Mouse (Mus musculus) brain, embryonic 14.5 days (tissue): ENCODE measurements at regions not wholly inside any gene's neighbourhood (a gene's known extent, or its start where the extent isn't known, plus 50 kb on each side); places are given as distances from the start of the nearest gene placed in this dataset.

Source experiments
- DNase-seq: peaks from one replicate; pipeline ENCODE4 v3.0.0-alpha.2; 2011; ENCODE audit warnings: low read depth
- CTCF ChIP-seq: fragments of 200-500 bp; IDR thresholded peaks from 2 replicates; pipeline ENCODE4 v1.5.1; 2012; ENCODE audit warnings: inconsistent platforms, mild to moderate bottlenecking, moderate library complexity, borderline replicate concordance; ENCODE audit not compliant: insufficient read depth, insufficient read length; ENCODE audit errors: extremely low read depth
- POLR2A ChIP-seq: fragments of 200-500 bp; IDR thresholded peaks from 2 replicates; pipeline ENCODE4 v1.6.1; 2012; ENCODE audit warnings: mild to moderate bottlenecking, inconsistent platforms, borderline replicate concordance; ENCODE audit not compliant: poor library complexity, insufficient read depth, insufficient read length, severe bottlenecking; ENCODE audit errors: extremely low read depth

DNA sequence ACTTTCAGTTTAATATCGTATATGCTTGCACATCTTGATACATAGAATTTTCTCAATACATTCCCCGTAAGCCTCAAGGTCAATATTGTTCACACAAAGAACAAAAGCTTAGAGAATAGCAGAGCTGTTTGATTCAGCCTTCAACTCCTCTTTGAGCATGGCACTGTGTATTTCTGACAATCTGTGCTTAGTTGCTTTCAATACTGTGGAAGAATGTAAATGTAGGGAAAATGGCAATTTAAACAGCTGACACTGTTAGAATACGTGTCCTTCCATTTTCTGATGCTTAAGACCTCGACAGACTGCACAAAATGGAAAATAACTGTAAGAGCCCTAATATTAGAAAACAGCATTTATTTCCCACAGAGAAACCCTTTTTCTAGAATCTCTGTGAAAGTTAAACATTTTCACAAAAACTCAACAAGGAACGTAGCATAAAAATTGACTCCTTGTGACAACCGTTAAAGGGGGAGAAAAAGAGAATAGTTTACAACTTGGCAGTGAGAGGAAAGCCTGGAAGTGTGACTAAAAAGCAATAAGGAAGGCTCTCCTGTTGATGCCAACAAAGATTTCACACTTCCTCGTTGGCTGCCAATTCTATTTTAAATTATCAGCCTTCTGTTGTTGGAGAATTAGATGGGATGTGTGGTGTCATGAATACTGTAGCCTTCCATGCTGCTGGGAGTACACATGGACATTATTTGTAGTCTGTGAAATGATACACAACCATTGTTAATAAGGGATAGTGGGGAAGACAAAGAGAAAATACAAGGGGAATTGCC is 297.9 kb downstream of the AI429214 start:
- DNase-seq: peak; percentile 83

More for the DNA sequence above, 297.9 kb downstream of the AI429214 start:
- TF ChIP-seq POLR2A (no peak), CTCF (no peak)
